18 mouse cellular contexts compared by ENCODE assay signal in genomic region chr4:143001486-143001885, GRCm38 (mm10).
"Had no signal": no experiment of that assay in that cellular context is flagged by ENCODE, and none has a peak within 500 bp of the region (broad histone marks: within the 10 kb centered on the region; RNA-seq: fewer than 3 reads in every experiment).

No protein-coding gene starts in this region.

- DNase-seq: liver, postnatal 0 days; lung, adult 2 months; lung, postnatal 14 days; lung, postnatal 36 days; right cerebral cortex, postnatal 14 days; thymus, adult 2 months; thymus, postnatal 14 days; thymus, postnatal 36 days had no signal

- ATAC-seq: liver, postnatal 0 days; lung, postnatal 0 days; midbrain, embryonic 13.5 days; midbrain, embryonic 15.5 days had no signal

- H3K9ac ChIP-seq: liver, postnatal 0 days; lung, embryonic 15.5 days; midbrain, embryonic 13.5 days; midbrain, embryonic 15.5 days; neural tube, embryonic 12.5 days; stomach, embryonic 15.5 days had no signal

- H3K9me3 ChIP-seq: lung, embryonic 15.5 days; midbrain, embryonic 13.5 days; midbrain, embryonic 15.5 days; neural tube, embryonic 12.5 days; stomach, embryonic 15.5 days had no signal

- H3K27me3 ChIP-seq: lung, embryonic 15.5 days; megakaryocyte, embryonic 14.5 days; midbrain, embryonic 13.5 days; midbrain, embryonic 15.5 days; neural tube, embryonic 12.5 days; stomach, embryonic 15.5 days had no signal

- H3K27ac ChIP-seq: lung, embryonic 15.5 days; macrophage; midbrain, embryonic 13.5 days; midbrain, embryonic 15.5 days; neural tube, embryonic 12.5 days; stomach, embryonic 15.5 days; stomach, postnatal 0 days had no signal

- H3K4me3 ChIP-seq: lung, embryonic 15.5 days; midbrain, embryonic 13.5 days; midbrain, embryonic 15.5 days; neural tube, embryonic 12.5 days; stomach, embryonic 15.5 days had no signal

- H3K36me3 ChIP-seq: lung, embryonic 15.5 days; midbrain, embryonic 13.5 days; midbrain, embryonic 15.5 days; neural tube, embryonic 12.5 days; stomach, embryonic 15.5 days had no signal

- H3K4me1 ChIP-seq: lung, embryonic 15.5 days; megakaryocyte, embryonic 14.5 days; midbrain, embryonic 13.5 days; stomach, embryonic 15.5 days had no signal

- H3K4me2 ChIP-seq: lung, embryonic 15.5 days; midbrain, embryonic 11.5 days; midbrain, embryonic 13.5 days; midbrain, embryonic 15.5 days; neural tube, embryonic 12.5 days; stomach, embryonic 15.5 days had no signal
